Mouse (Mus musculus): ENCODE results near the gene Sv2a. TPM values are rescaled to one million over a fixed set of nuclear protein-coding genes. Genes with fewer than 3 reads are reported as not detected.
"Not testable (repeated sequence)": the region's sequence is repeated elsewhere in the genome, so short reads cannot be mapped to it uniquely, and the experiment has no call there.

The Sv2a gene
- polyA plus RNA-seq, 1 experiment from 2014 or later = 5.7 TPM

GRCm38 (mm10) chr3:96170976-96171545 is 9.9 kb upstream of the Sv2a start:
- peak overlapping the region; percentile 73 for H3K4me2 ChIP-seq (replicated peaks; ENCODE audit: low read depth, low read length)
- no peaks in the 10 kb centered on the region for H3K27me3 ChIP-seq (ENCODE audit: control insufficient read depth, insufficient read depth, low read length)
- peak overlapping the region; percentile 79; the same call in 1 of the 2 replicates for H3K9ac ChIP-seq (replicated peaks; ENCODE audit: low read depth, low read length)
- ATAC-seq (ENCODE audit: insufficient number of reproducible peaks, insufficient read depth, low FRiP score, low read depth) = no peak
- peaks cover 20% of the 10 kb centered on the region for H3K36me3 ChIP-seq (ENCODE audit: control insufficient read depth, insufficient read depth, low read length)
- peak overlapping the region; percentile 99; the same call in 1 of the 2 replicates for H3K27ac ChIP-seq (ENCODE audit: low read length)
- no peaks in the 10 kb centered on the region for H3K9me3 ChIP-seq (ENCODE audit: control insufficient read depth, low read depth, low read length)
- peak overlapping the region; percentile 98 for H3K4me3 ChIP-seq (ENCODE audit: low read depth, low read length)
- WGBS = 61% methylated on average over 10 of the region's 10 CpGs
- H3K4me1 ChIP-seq (ENCODE audit: control insufficient read depth, insufficient read depth, low read length) = peaks cover 10% of the 10 kb centered on the region; the same call in 1 of the 2 replicates

DNA sequence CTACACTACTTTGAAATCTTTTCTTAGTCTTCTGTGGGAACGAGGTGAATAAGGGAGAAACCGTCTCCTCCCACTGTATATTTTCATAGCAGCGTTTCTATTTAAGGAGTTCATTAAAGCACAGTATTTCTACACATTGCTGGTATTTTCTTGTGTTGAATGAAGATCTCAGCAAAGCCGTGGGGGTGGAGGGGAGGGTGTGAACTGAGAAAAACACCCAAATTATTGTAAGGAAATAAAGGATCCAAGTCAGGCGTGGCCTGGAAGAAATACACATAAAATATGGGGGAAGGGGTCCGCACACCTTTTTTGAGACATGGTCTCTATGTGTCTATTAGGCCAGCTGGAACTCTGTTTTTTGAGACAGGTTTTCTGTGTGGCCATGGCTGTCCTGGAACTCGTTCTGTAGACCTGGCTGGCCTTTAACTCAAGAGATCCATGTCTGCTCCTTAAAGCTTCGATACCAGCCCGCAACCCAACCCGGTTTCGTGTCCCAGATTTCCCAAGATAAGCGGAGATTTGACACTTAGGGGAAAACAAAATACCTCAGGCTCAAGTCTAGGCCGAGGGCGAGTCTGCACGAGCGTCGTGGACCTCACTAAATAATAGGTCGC is 9.3 kb upstream of the Sv2a start:
- 14% methylated on average over 18 of the region's 18 CpGs for WGBS
- no peaks in the 10 kb centered on the region for H3K9me3 ChIP-seq (ENCODE audit: control insufficient read depth, low read depth, low read length)
- H3K4me2 ChIP-seq (replicated peaks; ENCODE audit: low read depth, low read length) = peak overlapping the region; percentile 73
- peak overlapping the region; percentile 98 for H3K4me3 ChIP-seq (ENCODE audit: low read depth, low read length)
- H3K4me1 ChIP-seq (ENCODE audit: control insufficient read depth, insufficient read depth, low read length) = peaks cover 10% of the 10 kb centered on the region; the same call in 1 of the 2 replicates
- peak; percentile 16; the same call in 1 of the 2 replicates for ATAC-seq (ENCODE audit: insufficient number of reproducible peaks, insufficient read depth, low FRiP score, low read depth)
- no peaks in the 10 kb centered on the region for H3K27me3 ChIP-seq (ENCODE audit: control insufficient read depth, insufficient read depth, low read length)
- H3K9ac ChIP-seq (replicated peaks; ENCODE audit: low read depth, low read length) = peak overlapping the region; percentile 79
- peak overlapping the region; percentile 99 for H3K27ac ChIP-seq (ENCODE audit: low read length)
- peaks cover 22% of the 10 kb centered on the region for H3K36me3 ChIP-seq (ENCODE audit: control insufficient read depth, insufficient read depth, low read length)

DNA sequence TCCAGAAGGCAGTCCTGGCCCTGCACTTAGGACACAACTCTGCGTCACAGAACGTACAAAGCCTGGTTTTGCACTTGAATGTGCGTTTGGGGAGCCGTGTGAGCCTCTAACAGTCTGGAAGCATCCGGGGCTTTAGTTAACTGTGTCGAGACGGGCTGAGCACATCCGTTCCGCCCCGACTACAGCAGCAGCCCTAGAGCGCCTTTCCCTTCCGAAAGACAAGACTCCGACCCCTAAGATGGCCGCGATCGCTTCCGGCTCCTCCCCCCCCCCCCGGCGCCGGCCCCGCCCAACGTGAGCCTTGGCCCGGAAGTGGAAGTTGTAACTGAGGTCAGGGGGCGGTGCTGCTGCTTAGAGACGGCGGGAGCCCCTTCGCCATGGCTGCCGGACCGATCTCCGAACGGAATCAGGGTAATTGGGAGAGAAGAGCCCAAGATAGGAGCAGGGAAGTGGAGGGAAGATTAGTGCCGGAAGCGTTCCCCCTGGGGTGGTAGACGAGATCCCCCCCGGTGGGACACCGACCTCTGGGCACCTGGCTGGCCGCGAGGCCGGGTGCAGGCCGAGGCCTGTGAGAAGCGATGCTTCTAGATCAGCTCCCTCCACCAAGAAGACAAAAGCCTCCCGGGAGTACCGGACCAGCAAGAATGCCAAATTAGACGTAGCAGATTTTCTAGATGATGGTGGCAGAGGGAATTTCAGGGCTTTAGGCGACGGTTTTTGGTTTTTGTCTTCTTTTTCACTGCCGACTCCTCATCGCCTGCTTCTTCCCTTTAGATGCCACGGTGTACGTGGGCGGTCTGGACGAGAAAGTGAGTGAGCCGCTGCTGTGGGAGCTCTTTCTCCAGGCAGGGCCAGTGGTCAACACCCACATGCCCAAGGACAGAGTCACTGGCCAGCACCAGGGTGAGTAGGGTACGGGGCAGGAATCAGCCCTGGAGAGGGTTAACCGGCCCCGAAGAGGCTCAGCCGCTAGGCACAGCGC is 8.5 kb upstream of the Sv2a start, which contains the start of gene Sf3b4:
Gene Sf3b4 (plus strand): TSS at position 136 of the 982 bp plus-strand sequence.
- Histone ChIP-seq H3K4me3 (ENCODE audit: low read depth, low read length) (peak within 1 kb of the TSS; percentile 98), H3K4me2 (replicated peaks; ENCODE audit: low read depth, low read length) (peak within 1 kb of the TSS; percentile 94), H3K4me1 (ENCODE audit: control insufficient read depth, insufficient read depth, low read length) (peaks cover 10% of the 10 kb centered on the region; the same call in 1 of the 2 replicates), H3K27me3 (ENCODE audit: control insufficient read depth, insufficient read depth, low read length) (no peaks in the 10 kb centered on the region), H3K27ac (ENCODE audit: low read length) (peak within 1 kb of the TSS; percentile 99), H3K9me3 (ENCODE audit: control insufficient read depth, low read depth, low read length) (no peaks in the 10 kb centered on the region), H3K36me3 (ENCODE audit: control insufficient read depth, insufficient read depth, low read length) (peaks cover 25% of the 10 kb centered on the region), H3K9ac (replicated peaks; ENCODE audit: low read depth, low read length) (peak within 1 kb of the TSS; percentile 79)
- ATAC-seq (ENCODE audit: insufficient number of reproducible peaks, insufficient read depth, low FRiP score, low read depth) = peak; percentile 92
- under 1% methylated on average over 58 of the region's 58 CpGs for WGBS

DNA sequence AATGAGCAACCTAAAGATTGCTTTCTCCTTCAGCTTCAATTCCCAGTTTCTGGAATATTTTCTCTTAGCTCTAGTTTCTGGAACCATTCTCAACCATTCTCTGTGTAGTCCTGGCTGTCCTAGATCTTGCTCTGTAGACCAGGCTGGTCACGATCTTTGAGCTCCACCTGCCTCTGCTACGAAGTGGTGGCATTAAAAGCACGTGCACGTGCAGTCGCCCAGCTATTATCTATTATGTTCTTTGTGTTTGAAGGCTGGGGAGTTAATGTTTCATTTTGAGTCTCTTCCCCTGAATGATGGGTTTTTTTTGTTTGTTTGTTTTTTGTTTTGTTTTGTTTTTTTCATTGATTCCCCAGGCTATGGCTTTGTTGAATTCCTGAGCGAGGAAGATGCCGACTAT is 7.8 kb upstream of the Sv2a start:
- Histone ChIP-seq H3K36me3 (ENCODE audit: control insufficient read depth, insufficient read depth, low read length) (peaks cover 32% of the 10 kb centered on the region), H3K4me2 (replicated peaks; ENCODE audit: low read depth, low read length) (peak overlapping the region; percentile 94), H3K9ac (replicated peaks; ENCODE audit: low read depth, low read length) (peak overlapping the region; percentile 79), H3K27me3 (ENCODE audit: control insufficient read depth, insufficient read depth, low read length) (no peaks in the 10 kb centered on the region), H3K4me3 (ENCODE audit: low read depth, low read length) (peak overlapping the region; percentile 98), H3K9me3 (ENCODE audit: control insufficient read depth, low read depth, low read length) (no peaks in the 10 kb centered on the region), H3K27ac (ENCODE audit: low read length) (no peak overlapping the region), H3K4me1 (ENCODE audit: control insufficient read depth, insufficient read depth, low read length) (peaks cover 10% of the 10 kb centered on the region; the same call in 1 of the 2 replicates)
- 36% methylated on average over 7 of the region's 7 CpGs for whole genome bisulfite sequencing
- ATAC-seq (ENCODE audit: insufficient number of reproducible peaks, insufficient read depth, low FRiP score, low read depth) = no peak

- H3K4me3 ChIP-seq (ENCODE audit: low read depth, low read length); ATAC-seq (ENCODE audit: insufficient number of reproducible peaks, insufficient read depth, low FRiP score, low read depth); H3K27ac ChIP-seq (ENCODE audit: low read length); H3K27me3 ChIP-seq (ENCODE audit: control insufficient read depth, insufficient read depth, low read length); H3K4me2 ChIP-seq (replicated peaks; ENCODE audit: low read depth, low read length); H3K9ac ChIP-seq (replicated peaks; ENCODE audit: low read depth, low read length); H3K9me3 ChIP-seq (ENCODE audit: control insufficient read depth, low read depth, low read length): not testable (repeated sequence)
- Histone ChIP-seq H3K36me3 (ENCODE audit: control insufficient read depth, insufficient read depth, low read length) (peaks cover 32% of the 10 kb centered on the region), H3K4me1 (ENCODE audit: control insufficient read depth, insufficient read depth, low read length) (peaks cover 10% of the 10 kb centered on the region; the same call in 1 of the 2 replicates)
- WGBS = 82% methylated on average over 4 of the region's 4 CpGs
These were observed 6.9 kb upstream of the Sv2a start for GRCm38 (mm10) chr3:96174042-96174441.

- no peak for ATAC-seq (ENCODE audit: insufficient number of reproducible peaks, insufficient read depth, low FRiP score, low read depth)
- Histone ChIP-seq H3K9ac (replicated peaks; ENCODE audit: low read depth, low read length) (no peak overlapping the region), H3K9me3 (ENCODE audit: control insufficient read depth, low read depth, low read length) (no peaks in the 10 kb centered on the region), H3K4me1 (ENCODE audit: control insufficient read depth, insufficient read depth, low read length) (peaks cover 10% of the 10 kb centered on the region; the same call in 1 of the 2 replicates), H3K4me2 (replicated peaks; ENCODE audit: low read depth, low read length) (no peak overlapping the region), H3K27ac (ENCODE audit: low read length) (no peak overlapping the region), H3K27me3 (ENCODE audit: control insufficient read depth, insufficient read depth, low read length) (no peaks in the 10 kb centered on the region), H3K4me3 (ENCODE audit: low read depth, low read length) (no peak overlapping the region), H3K36me3 (ENCODE audit: control insufficient read depth, insufficient read depth, low read length) (peaks cover 32% of the 10 kb centered on the region)
- 95% methylated on average over 6 of the region's 6 CpGs for WGBS
These were observed 5.7 kb upstream of the Sv2a start for GRCm38 (mm10) chr3:96175251-96175650.

DNA sequence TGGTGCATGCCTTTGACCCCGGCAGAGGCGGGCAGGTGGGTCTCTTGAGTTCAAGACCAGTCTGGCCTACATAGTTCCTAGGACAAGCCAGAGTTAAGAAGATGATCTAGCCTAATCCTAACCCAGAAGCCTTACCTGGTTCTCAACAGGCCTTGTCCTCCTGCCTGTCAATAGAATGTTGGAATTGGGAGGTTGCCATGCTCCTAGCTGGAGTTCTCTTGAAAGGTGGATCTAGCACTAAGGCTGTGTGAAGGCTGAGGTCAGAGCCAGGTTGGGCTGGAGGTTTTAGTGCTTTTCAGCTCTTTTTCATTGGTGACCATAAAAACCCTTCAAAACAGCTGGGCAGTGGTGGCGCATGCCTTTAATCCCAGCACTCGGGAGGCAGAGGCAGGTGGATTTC is 2.5 kb upstream of the Sv2a start:
- H3K27me3 ChIP-seq (ENCODE audit: control insufficient read depth, insufficient read depth, low read length) = no peaks in the 10 kb centered on the region
- H3K36me3 ChIP-seq (ENCODE audit: control insufficient read depth, insufficient read depth, low read length) = peaks cover 32% of the 10 kb centered on the region
- peaks cover 21% of the 10 kb centered on the region; the same call in 1 of the 2 replicates for H3K4me1 ChIP-seq (ENCODE audit: control insufficient read depth, insufficient read depth, low read length)
- ATAC-seq (ENCODE audit: insufficient number of reproducible peaks, insufficient read depth, low FRiP score, low read depth) = no peak
- no peaks in the 10 kb centered on the region for H3K9me3 ChIP-seq (ENCODE audit: control insufficient read depth, low read depth, low read length)
- whole genome bisulfite sequencing = 87% methylated on average over 4 of the region's 4 CpGs
- no peak overlapping the region for H3K9ac ChIP-seq (replicated peaks; ENCODE audit: low read depth, low read length)
- H3K27ac ChIP-seq (ENCODE audit: low read length) = no peak overlapping the region
- H3K4me2 ChIP-seq (replicated peaks; ENCODE audit: low read depth, low read length) = no peak overlapping the region
- no peak overlapping the region for H3K4me3 ChIP-seq (ENCODE audit: low read depth, low read length)

- 77% methylated on average over 2 of the region's 2 CpGs for WGBS
- H3K9ac ChIP-seq (replicated peaks; ENCODE audit: low read depth, low read length) = no peak overlapping the region
- H3K36me3 ChIP-seq (ENCODE audit: control insufficient read depth, insufficient read depth, low read length) = peaks cover 31% of the 10 kb centered on the region
- H3K27me3 ChIP-seq (ENCODE audit: control insufficient read depth, insufficient read depth, low read length) = no peaks in the 10 kb centered on the region
- no peak for ATAC-seq (ENCODE audit: insufficient number of reproducible peaks, insufficient read depth, low FRiP score, low read depth)
- peaks cover 20% of the 10 kb centered on the region; the same call in 1 of the 2 replicates for H3K4me1 ChIP-seq (ENCODE audit: control insufficient read depth, insufficient read depth, low read length)
- H3K27ac ChIP-seq (ENCODE audit: low read length) = no peak overlapping the region
- no peaks in the 10 kb centered on the region for H3K9me3 ChIP-seq (ENCODE audit: control insufficient read depth, low read depth, low read length)
- no peak overlapping the region for H3K4me2 ChIP-seq (replicated peaks; ENCODE audit: low read depth, low read length)
- H3K4me3 ChIP-seq (ENCODE audit: low read depth, low read length) = no peak overlapping the region
These were observed 2.0 kb upstream of the Sv2a start for GRCm38 (mm10) chr3:96178902-96179301.
